Mouse (Mus musculus) right cerebral cortex, postnatal 10 days (tissue): ENCODE data around the gene Gm10300.

Experiments
- DNase-seq, 2 experiments: peaks; one replicate each; pipeline ENCODE4 v3.0.0; 2021; ENCODE audit warnings: low spot score in 2 of 2

The Gm10300 gene

GRCm38 (mm10) chr4:132051321-132052275 is 22.9 kb upstream of the Gm10300 start:
- no peak for DNase-seq

- DNase-seq, result no peak
Measured at GRCm38 (mm10) chr4:132057311-132057710, 17.2 kb upstream of the Gm10300 start.

GRCm38 (mm10) chr4:132059541-132059940 is 15.0 kb upstream of the Gm10300 start:
- no peak for DNase-seq

- no peak for DNase-seq
Measured at GRCm38 (mm10) chr4:132060040-132060832, 14.3 kb upstream of the Gm10300 start.

GRCm38 (mm10) chr4:132062289-132062688 is 12.2 kb upstream of the Gm10300 start:
- no peak for DNase-seq

- no peak for DNase-seq
Measured at GRCm38 (mm10) chr4:132062934-132063884, 11.3 kb upstream of the Gm10300 start.

- DNase-seq, result no peak
Measured at GRCm38 (mm10) chr4:132064550-132064949, 9.9 kb upstream of the Gm10300 start.

- DNase-seq, result no peak
Measured at GRCm38 (mm10) chr4:132065578-132065977, 8.9 kb upstream of the Gm10300 start.

GRCm38 (mm10) chr4:132066101-132066773 is 8.3 kb upstream of the Gm10300 start:
- DNase-seq, result no peak

GRCm38 (mm10) chr4:132067112-132067937 is 7.2 kb upstream of the Gm10300 start:
- no peak for DNase-seq

- DNase-seq, result no peak
Measured at GRCm38 (mm10) chr4:132067938-132068235, 6.6 kb upstream of the Gm10300 start.

- no peak for DNase-seq
Measured at GRCm38 (mm10) chr4:132071674-132072073, 2.8 kb upstream of the Gm10300 start.

GRCm38 (mm10) chr4:132072156-132072555 is 2.3 kb upstream of the Gm10300 start:
- no peak for DNase-seq

GRCm38 (mm10) chr4:132072946-132073345 is 1.6 kb upstream of the Gm10300 start:
- DNase-seq, result no peak

GRCm38 (mm10) chr4:132074933-132075769 is 654 bp downstream of the Gm10300 start, which contains the start of gene Epb41:
Gene Epb41 (minus strand): TSS chr4:132075321.
- peak; percentile 93 to 94 for DNase-seq

GRCm38 (mm10) chr4:132075796-132076195 is 1.3 kb downstream of the Gm10300 start:
- no peak for DNase-seq

GRCm38 (mm10) chr4:132076480-132077405 is 2.2 kb downstream of the Gm10300 start:
- DNase-seq, result peak in 1 of 2 experiments; percentile 38

- DNase-seq, result no peak
Measured at GRCm38 (mm10) chr4:132077445-132077844, 2.9 kb downstream of the Gm10300 start.
